Mouse (Mus musculus): ENCODE measurements around the gene Wwc2. TPM values are rescaled to one million over a fixed set of nuclear protein-coding genes. Genes with fewer than 3 reads are reported as not detected.

Wwc2 gene
- polyA plus RNA-seq, 1 experiment from 2014 or later: 12.7 TPM

GRCm38 (mm10) chr8:48014386-48014785 is 23.7 kb upstream of the Wwc2 start:
- Histone ChIP-seq H3K27me3 (replicated peaks; ENCODE audit: control insufficient read depth, insufficient read depth, low read length) (no peaks in the 10 kb centered on the region), H3K27ac (replicated peaks; ENCODE audit: low read depth, low read length) (no peak overlapping the region), H3K4me1 (ENCODE audit: control insufficient read depth, insufficient read depth, low read length) (no peaks in the 10 kb centered on the region), H3K9ac (ENCODE audit: low read depth, low read length) (no peak overlapping the region), H3K36me3 (ENCODE audit: control insufficient read depth, insufficient read depth, low read length) (no peaks in the 10 kb centered on the region), H3K4me3 (ENCODE audit: low read depth, low read length) (no peak overlapping the region), H3K4me2 (ENCODE audit: low read depth, low read length) (no peak overlapping the region), H3K9me3 (ENCODE audit: control insufficient read depth, low read length) (no peaks in the 10 kb centered on the region)
- ATAC-seq (ENCODE audit: low read depth) (no peak), DNase-seq (ENCODE audit: low spot score) (no peak)
- WGBS: 89% methylated on average over 6 of the region's 6 CpGs

GRCm38 (mm10) chr8:48013281-48013680 is 22.6 kb upstream of the Wwc2 start:
- H3K4me1 ChIP-seq (ENCODE audit: control insufficient read depth, insufficient read depth, low read length): no peaks in the 10 kb centered on the region
- H3K4me3 ChIP-seq (ENCODE audit: low read depth, low read length): no peak overlapping the region
- DNase-seq (ENCODE audit: low spot score) (peak; percentile 63), ATAC-seq (ENCODE audit: low read depth) (no peak)
- 81% methylated on average over 9 of the region's 9 CpGs for WGBS
- H3K9me3 ChIP-seq (ENCODE audit: control insufficient read depth, low read length): no peaks in the 10 kb centered on the region
- H3K27me3 ChIP-seq (replicated peaks; ENCODE audit: control insufficient read depth, insufficient read depth, low read length): no peaks in the 10 kb centered on the region
- no peaks in the 10 kb centered on the region for H3K36me3 ChIP-seq (ENCODE audit: control insufficient read depth, insufficient read depth, low read length)
- no peak overlapping the region for H3K27ac ChIP-seq (replicated peaks; ENCODE audit: low read depth, low read length)
- no peak overlapping the region for H3K9ac ChIP-seq (ENCODE audit: low read depth, low read length)
- H3K4me2 ChIP-seq (ENCODE audit: low read depth, low read length): no peak overlapping the region

- 70% methylated on average over 10 of the region's 10 CpGs for WGBS
- no peak overlapping the region for H3K27ac ChIP-seq (replicated peaks; ENCODE audit: low read depth, low read length)
- no peaks in the 10 kb centered on the region for H3K27me3 ChIP-seq (replicated peaks; ENCODE audit: control insufficient read depth, insufficient read depth, low read length)
- ATAC-seq (ENCODE audit: low read depth) (no peak), DNase-seq (ENCODE audit: low spot score) (no peak)
- no peak overlapping the region for H3K9ac ChIP-seq (ENCODE audit: low read depth, low read length)
- no peaks in the 10 kb centered on the region for H3K4me1 ChIP-seq (ENCODE audit: control insufficient read depth, insufficient read depth, low read length)
- H3K9me3 ChIP-seq (ENCODE audit: control insufficient read depth, low read length): no peaks in the 10 kb centered on the region
- no peak overlapping the region for H3K4me3 ChIP-seq (ENCODE audit: low read depth, low read length)
- no peaks in the 10 kb centered on the region for H3K36me3 ChIP-seq (ENCODE audit: control insufficient read depth, insufficient read depth, low read length)
- H3K4me2 ChIP-seq (ENCODE audit: low read depth, low read length): no peak overlapping the region
Measured at GRCm38 (mm10) chr8:48011871-48012270, 21.1 kb upstream of the Wwc2 start.

GRCm38 (mm10) chr8:48010977-48011376 is 20.3 kb upstream of the Wwc2 start:
- Histone ChIP-seq H3K4me1 (ENCODE audit: control insufficient read depth, insufficient read depth, low read length) (no peaks in the 10 kb centered on the region), H3K27ac (replicated peaks; ENCODE audit: low read depth, low read length) (no peak overlapping the region), H3K36me3 (ENCODE audit: control insufficient read depth, insufficient read depth, low read length) (no peaks in the 10 kb centered on the region), H3K27me3 (replicated peaks; ENCODE audit: control insufficient read depth, insufficient read depth, low read length) (no peaks in the 10 kb centered on the region), H3K4me3 (ENCODE audit: low read depth, low read length) (no peak overlapping the region), H3K9ac (ENCODE audit: low read depth, low read length) (no peak overlapping the region), H3K4me2 (ENCODE audit: low read depth, low read length) (no peak overlapping the region), H3K9me3 (ENCODE audit: control insufficient read depth, low read length) (no peaks in the 10 kb centered on the region)
- WGBS: 87% methylated on average over 14 of the region's 14 CpGs
- no peak for DNase-seq (ENCODE audit: low spot score)
- ATAC-seq (ENCODE audit: low read depth): no peak

GRCm38 (mm10) chr8:48009399-48009798 is 18.7 kb upstream of the Wwc2 start:
- ATAC-seq (ENCODE audit: low read depth) (no peak), DNase-seq (ENCODE audit: low spot score) (no peak)
- no peaks in the 10 kb centered on the region for H3K4me1 ChIP-seq (ENCODE audit: control insufficient read depth, insufficient read depth, low read length)
- no peaks in the 10 kb centered on the region for H3K27me3 ChIP-seq (replicated peaks; ENCODE audit: control insufficient read depth, insufficient read depth, low read length)
- whole genome bisulfite sequencing: 90% methylated on average over 15 of the region's 15 CpGs
- H3K9me3 ChIP-seq (ENCODE audit: control insufficient read depth, low read length): no peaks in the 10 kb centered on the region
- no peak overlapping the region for H3K4me2 ChIP-seq (ENCODE audit: low read depth, low read length)
- H3K27ac ChIP-seq (replicated peaks; ENCODE audit: low read depth, low read length): no peak overlapping the region
- H3K4me3 ChIP-seq (ENCODE audit: low read depth, low read length): no peak overlapping the region
- no peaks in the 10 kb centered on the region for H3K36me3 ChIP-seq (ENCODE audit: control insufficient read depth, insufficient read depth, low read length)
- no peak overlapping the region for H3K9ac ChIP-seq (ENCODE audit: low read depth, low read length)

GRCm38 (mm10) chr8:48008936-48009335 is 18.2 kb upstream of the Wwc2 start:
- ATAC-seq (ENCODE audit: low read depth) (no peak), DNase-seq (ENCODE audit: low spot score) (no peak)
- WGBS: 81% methylated on average over 8 of the region's 8 CpGs
- Histone ChIP-seq H3K9ac (ENCODE audit: low read depth, low read length) (no peak overlapping the region), H3K9me3 (ENCODE audit: control insufficient read depth, low read length) (no peaks in the 10 kb centered on the region), H3K4me1 (ENCODE audit: control insufficient read depth, insufficient read depth, low read length) (no peaks in the 10 kb centered on the region), H3K4me3 (ENCODE audit: low read depth, low read length) (no peak overlapping the region), H3K27ac (replicated peaks; ENCODE audit: low read depth, low read length) (no peak overlapping the region), H3K27me3 (replicated peaks; ENCODE audit: control insufficient read depth, insufficient read depth, low read length) (no peaks in the 10 kb centered on the region), H3K4me2 (ENCODE audit: low read depth, low read length) (no peak overlapping the region), H3K36me3 (ENCODE audit: control insufficient read depth, insufficient read depth, low read length) (no peaks in the 10 kb centered on the region)

GRCm38 (mm10) chr8:48006869-48007268 is 16.1 kb upstream of the Wwc2 start:
- Histone ChIP-seq H3K27me3 (replicated peaks; ENCODE audit: control insufficient read depth, insufficient read depth, low read length) (no peaks in the 10 kb centered on the region), H3K4me1 (ENCODE audit: control insufficient read depth, insufficient read depth, low read length) (no peaks in the 10 kb centered on the region), H3K4me2 (ENCODE audit: low read depth, low read length) (no peak overlapping the region), H3K27ac (replicated peaks; ENCODE audit: low read depth, low read length) (no peak overlapping the region), H3K36me3 (ENCODE audit: control insufficient read depth, insufficient read depth, low read length) (no peaks in the 10 kb centered on the region), H3K4me3 (ENCODE audit: low read depth, low read length) (no peak overlapping the region), H3K9me3 (ENCODE audit: control insufficient read depth, low read length) (no peaks in the 10 kb centered on the region), H3K9ac (ENCODE audit: low read depth, low read length) (no peak overlapping the region)
- 70% methylated on average over 4 of the region's 4 CpGs for WGBS
- DNase-seq (ENCODE audit: low spot score) (no peak), ATAC-seq (ENCODE audit: low read depth) (no peak)

GRCm38 (mm10) chr8:48002551-48002950 is 11.8 kb upstream of the Wwc2 start:
- H3K36me3 ChIP-seq (ENCODE audit: control insufficient read depth, insufficient read depth, low read length): no peaks in the 10 kb centered on the region
- ATAC-seq (ENCODE audit: low read depth) (no peak), DNase-seq (ENCODE audit: low spot score) (no peak)
- no peak overlapping the region for H3K4me2 ChIP-seq (ENCODE audit: low read depth, low read length)
- H3K4me1 ChIP-seq (ENCODE audit: control insufficient read depth, insufficient read depth, low read length): no peaks in the 10 kb centered on the region
- no peaks in the 10 kb centered on the region for H3K27me3 ChIP-seq (replicated peaks; ENCODE audit: control insufficient read depth, insufficient read depth, low read length)
- no peak overlapping the region for H3K4me3 ChIP-seq (ENCODE audit: low read depth, low read length)
- no peak overlapping the region for H3K27ac ChIP-seq (replicated peaks; ENCODE audit: low read depth, low read length)
- H3K9me3 ChIP-seq (ENCODE audit: control insufficient read depth, low read length): no peaks in the 10 kb centered on the region
- no peak overlapping the region for H3K9ac ChIP-seq (ENCODE audit: low read depth, low read length)
- WGBS: 89% methylated on average over 8 of the region's 8 CpGs

GRCm38 (mm10) chr8:48001395-48001794 is 10.7 kb upstream of the Wwc2 start:
- no peak overlapping the region for H3K9ac ChIP-seq (ENCODE audit: low read depth, low read length)
- H3K4me3 ChIP-seq (ENCODE audit: low read depth, low read length): no peak overlapping the region
- H3K9me3 ChIP-seq (ENCODE audit: control insufficient read depth, low read length): no peaks in the 10 kb centered on the region
- no peak overlapping the region for H3K4me2 ChIP-seq (ENCODE audit: low read depth, low read length)
- no peak overlapping the region for H3K27ac ChIP-seq (replicated peaks; ENCODE audit: low read depth, low read length)
- DNase-seq (ENCODE audit: low spot score) (no peak), ATAC-seq (ENCODE audit: low read depth) (no peak)
- no peaks in the 10 kb centered on the region for H3K4me1 ChIP-seq (ENCODE audit: control insufficient read depth, insufficient read depth, low read length)
- no peaks in the 10 kb centered on the region for H3K27me3 ChIP-seq (replicated peaks; ENCODE audit: control insufficient read depth, insufficient read depth, low read length)
- H3K36me3 ChIP-seq (ENCODE audit: control insufficient read depth, insufficient read depth, low read length): no peaks in the 10 kb centered on the region
- WGBS: 97% methylated on average over 6 of the region's 6 CpGs

Measured in embryonic facial prominence, embryonic 14.5 days (tissue).